10 mouse cellular contexts compared by ENCODE assay signal in the genomic region with DNA sequence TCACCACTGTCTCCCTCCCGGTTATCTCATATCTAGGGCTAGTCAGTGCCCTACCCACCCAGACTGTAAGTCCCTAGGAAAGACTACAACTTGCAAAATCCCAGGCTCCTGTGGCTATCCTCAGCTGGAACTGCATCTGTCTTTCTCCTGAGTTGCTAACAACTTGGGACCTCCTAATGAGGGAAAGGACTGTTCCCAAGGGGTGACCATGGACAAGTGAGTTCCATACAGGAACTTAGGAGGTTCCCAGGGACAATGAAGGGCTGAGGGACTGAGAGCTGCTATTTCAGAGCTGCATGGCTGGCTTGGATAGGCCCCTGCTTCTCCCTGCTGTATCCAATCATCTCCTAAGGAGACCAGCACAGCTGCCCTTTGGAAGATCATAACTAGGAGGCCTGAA. TPM values are rescaled to one million over a fixed set of nuclear protein-coding genes. Genes with fewer than 3 reads are reported as not detected.
DNase-seq lines count a peak whose midpoint lies in the region; ATAC-seq and TF ChIP-seq lines count a peak whose summit lies in the region.
"Had no signal": no experiment of that assay in that cellular context is flagged by ENCODE, and none has a peak within 500 bp of the region (broad histone marks: within the 10 kb centered on the region; RNA-seq: fewer than 3 reads in every experiment).

No protein-coding gene starts in this region.

- 22% methylated on average over 1 of the region's 1 CpGs for WGBS in heart, adult 2 months
- 8% methylated on average over 1 of the region's 1 CpGs for WGBS in midbrain, embryonic 13.5 days
- WGBS in midbrain, embryonic 10.5 days: 19% methylated on average over 1 of the region's 1 CpGs
- WGBS in intestine, embryonic 15.5 days: 34% methylated on average over 1 of the region's 1 CpGs
- 24% methylated on average over 1 of the region's 1 CpGs for WGBS in stomach, embryonic 15.5 days

- no peak for TF ChIP-seq EP300 in heart, adult 2 months (IDR thresholded peaks at IDR 0.05; ENCODE audit: insufficient read depth, low read depth, low read length)

- no peak for TF ChIP-seq CTCF in heart, adult 2 months (IDR thresholded peaks at IDR 0.05)

- DNase-seq in heart, adult 2 months: no peak
- no peak for DNase-seq in heart, postnatal 14 days
- DNase-seq in midbrain, embryonic 10.5 days (ENCODE audit: low spot score): no peak
- no peak for DNase-seq in gastrocnemius, postnatal 4 days (ENCODE audit: low spot score in 2 of 2)
- DNase-seq: right cerebral cortex, postnatal 14 days had no signal

- peak overlapping the region; percentile 86 for H3K4me2 ChIP-seq in midbrain, embryonic 13.5 days (replicated peaks)
- peak overlapping the region; percentile 17; the same call in 1 of the 2 replicates for H3K4me2 ChIP-seq in intestine, embryonic 15.5 days (replicated peaks)
- peak overlapping the region; percentile 14; the same call in 1 of the 2 replicates for H3K4me2 ChIP-seq in stomach, embryonic 15.5 days

- H3K9me3 ChIP-seq in midbrain, embryonic 13.5 days: no peaks in the 10 kb centered on the region
- H3K9me3 ChIP-seq in midbrain, embryonic 10.5 days (replicated peaks): no peaks in the 10 kb centered on the region
- no peaks in the 10 kb centered on the region for H3K9me3 ChIP-seq in intestine, embryonic 15.5 days
- H3K9me3 ChIP-seq in stomach, embryonic 15.5 days: no peaks in the 10 kb centered on the region

- intact Hi-C loops in heart, adult 2 months (cut with DNase I): no loop called here
- intact Hi-C loops in heart, postnatal 14 days (cut with DNase I): no loop called here

- peaks cover 6% of the 10 kb centered on the region for H3K36me3 ChIP-seq in heart, adult 2 months (ENCODE audit: control insufficient read depth, insufficient read depth, low read length)
- peaks cover 12% of the 10 kb centered on the region; the same call in 1 of the 2 replicates for H3K36me3 ChIP-seq in midbrain, embryonic 13.5 days
- no peaks in the 10 kb centered on the region for H3K36me3 ChIP-seq in midbrain, embryonic 10.5 days
- H3K36me3 ChIP-seq in intestine, embryonic 15.5 days: no peaks in the 10 kb centered on the region
- no peaks in the 10 kb centered on the region for H3K36me3 ChIP-seq in stomach, embryonic 15.5 days

- no peak for ATAC-seq in midbrain, embryonic 13.5 days
- ATAC-seq in intestine, embryonic 15.5 days: no peak
- no peak for ATAC-seq in stomach, embryonic 15.5 days (ENCODE audit: insufficient read depth, low FRiP score, low read depth)
- no peak for ATAC-seq in megakaryocyte progenitor cell, adult 5-6 weeks (replicated peaks; ENCODE audit: poor library complexity)

- no peak overlapping the region for H3K9ac ChIP-seq in heart, adult 2 months (ENCODE audit: low read depth, low read length)
- H3K9ac ChIP-seq in midbrain, embryonic 13.5 days (replicated peaks): peak overlapping the region; percentile 56
- H3K9ac ChIP-seq in intestine, embryonic 15.5 days: no peak overlapping the region
- no peak overlapping the region for H3K9ac ChIP-seq in stomach, embryonic 15.5 days

- H3K27me3 ChIP-seq in heart, adult 2 months (ENCODE audit: control insufficient read depth, insufficient read depth, low read length): no peaks in the 10 kb centered on the region
- peaks cover 28% of the 10 kb centered on the region for H3K27me3 ChIP-seq in midbrain, embryonic 13.5 days
- H3K27me3 ChIP-seq in midbrain, embryonic 10.5 days (ENCODE audit: low read depth, poor library complexity, severe bottlenecking): peaks cover 64% of the 10 kb centered on the region
- no peaks in the 10 kb centered on the region for H3K27me3 ChIP-seq in intestine, embryonic 15.5 days (replicated peaks)
- no peaks in the 10 kb centered on the region for H3K27me3 ChIP-seq in stomach, embryonic 15.5 days (replicated peaks)
- H3K27me3 ChIP-seq: CH12.LX had no signal

- no peak overlapping the region for H3K4me3 ChIP-seq in heart, adult 2 months
- peak overlapping the region; percentile 16; the same call in 1 of the 2 replicates for H3K4me3 ChIP-seq in midbrain, embryonic 13.5 days (replicated peaks)
- no peak overlapping the region for H3K4me3 ChIP-seq in midbrain, embryonic 10.5 days
- H3K4me3 ChIP-seq in intestine, embryonic 15.5 days (replicated peaks): no peak overlapping the region
- no peak overlapping the region for H3K4me3 ChIP-seq in stomach, embryonic 15.5 days (replicated peaks)

- H3K27ac ChIP-seq in heart, adult 2 months: peak overlapping the region; percentile 45
- H3K27ac ChIP-seq in midbrain, embryonic 13.5 days: no peak overlapping the region
- no peak overlapping the region for H3K27ac ChIP-seq in midbrain, embryonic 10.5 days (replicated peaks)
- 0 out of 2 replicates have a peak overlapping the region, but pooled peaks have one; percentile 46 for H3K27ac ChIP-seq in intestine, embryonic 15.5 days
- H3K27ac ChIP-seq in stomach, embryonic 15.5 days: no peak overlapping the region

- H3K4me1 ChIP-seq in heart, adult 2 months (ENCODE audit: control insufficient read depth, insufficient read depth, low read length): peaks cover 9% of the 10 kb centered on the region
- H3K4me1 ChIP-seq in midbrain, embryonic 13.5 days (replicated peaks): peaks cover 32% of the 10 kb centered on the region
- H3K4me1 ChIP-seq in midbrain, embryonic 10.5 days: peaks cover 32% of the 10 kb centered on the region
- peaks cover 9% of the 10 kb centered on the region; the same call in 1 of the 2 replicates for H3K4me1 ChIP-seq in intestine, embryonic 15.5 days (replicated peaks)
- H3K4me1 ChIP-seq in stomach, embryonic 15.5 days: peaks cover 14% of the 10 kb centered on the region; the same call in 1 of the 2 replicates

- H3K79me2 ChIP-seq in heart, adult 2 months (replicated peaks; ENCODE audit: control insufficient read depth, insufficient read depth, low read length): no peaks in the 10 kb centered on the region

- no peak for TF ChIP-seq POLR2A in heart, adult 2 months (IDR thresholded peaks at IDR 0.05; ENCODE audit: insufficient read depth, low read depth, low read length)

RNA-seq across cellular contexts. Expression of a gene that starts 1.8 kb away (rescaled TPM):
- total RNA-seq in heart, adult 2 months (2021): 100 to 1,000 TPM in 1 of 2 experiments, 10 to 100 TPM in 1; 96.6 to 105 TPM
- polyA plus RNA-seq in heart, adult 2 months (2012; rRNA removed): 51.2 and 64.1 TPM in 2 replicates
- total RNA-seq in heart, postnatal 14 days (2021): 10 to 100 TPM; 91.8 to 93.1 TPM
- polyA plus RNA-seq in midbrain, embryonic 13.5 days (2015; fragmentation: Nextera tagmentation; extraction: Ambion mirVana): 84.2 and 91.1 TPM in 2 replicates
- polyA plus RNA-seq in midbrain, embryonic 10.5 days (2016; fragmentation: Nextera tagmentation; extraction: Ambion mirVana): 18.7 and 24.3 TPM in 2 replicates
- polyA plus RNA-seq in intestine, embryonic 15.5 days (2015; fragmentation: Nextera tagmentation; extraction: Ambion mirVana): 76.9 and 78.6 TPM in 2 replicates
- 62.5 and 82.6 TPM in 2 replicates for polyA plus RNA-seq in stomach, embryonic 15.5 days (2015; fragmentation: Nextera tagmentation; extraction: Ambion mirVana)
- total RNA-seq in gastrocnemius, postnatal 4 days (2021): 10 to 100 TPM; 69.2 to 72.3 TPM
- 4.2 and 6.1 TPM in 2 replicates for total RNA-seq in megakaryocyte progenitor cell, adult 5-6 weeks (2015)
- 11.0 and 13.1 TPM in 2 replicates for total RNA-seq in megakaryocyte progenitor cell, adult 5-6 weeks (2017)

RNA-seq across cellular contexts. Expression of a gene that starts 12.3 kb away (rescaled TPM):
- 10 to 100 TPM; 20.4 to 21.4 TPM for total RNA-seq in heart, adult 2 months (2021)
- polyA plus RNA-seq in heart, adult 2 months (2012; rRNA removed): 9.2 and 17.2 TPM in 2 replicates
- 10 to 100 TPM; 29.7 to 31.4 TPM for total RNA-seq in heart, postnatal 14 days (2021)
- polyA plus RNA-seq in midbrain, embryonic 13.5 days (2015; fragmentation: Nextera tagmentation; extraction: Ambion mirVana): 74.9 and 79.7 TPM in 2 replicates
- 88.4 and 89.7 TPM in 2 replicates for polyA plus RNA-seq in midbrain, embryonic 10.5 days (2016; fragmentation: Nextera tagmentation; extraction: Ambion mirVana)
- 67.5 and 68.5 TPM in 2 replicates for polyA plus RNA-seq in intestine, embryonic 15.5 days (2015; fragmentation: Nextera tagmentation; extraction: Ambion mirVana)
- polyA plus RNA-seq in stomach, embryonic 15.5 days (2015; fragmentation: Nextera tagmentation; extraction: Ambion mirVana): 69.9 and 75.3 TPM in 2 replicates
- 10 to 100 TPM; 34.9 to 41.0 TPM for total RNA-seq in gastrocnemius, postnatal 4 days (2021)
- 40.8 and 43.9 TPM in 2 replicates for total RNA-seq in megakaryocyte progenitor cell, adult 5-6 weeks (2015)
- 37.4 and 38.6 TPM in 2 replicates for total RNA-seq in megakaryocyte progenitor cell, adult 5-6 weeks (2017)

RNA-seq across cellular contexts. Expression of a gene that starts 19.3 kb away (rescaled TPM):
- total RNA-seq in heart, adult 2 months (2021): 100 to 1,000 TPM; 169 to 189 TPM
- polyA plus RNA-seq in heart, adult 2 months (2012; rRNA removed): 189 and 270 TPM in 2 replicates
- 100 to 1,000 TPM; 216 to 231 TPM for total RNA-seq in heart, postnatal 14 days (2021)
- 212 and 224 TPM in 2 replicates for polyA plus RNA-seq in midbrain, embryonic 13.5 days (2015; fragmentation: Nextera tagmentation; extraction: Ambion mirVana)
- 155 and 156 TPM in 2 replicates for polyA plus RNA-seq in midbrain, embryonic 10.5 days (2016; fragmentation: Nextera tagmentation; extraction: Ambion mirVana)
- 233 and 239 TPM in 2 replicates for polyA plus RNA-seq in intestine, embryonic 15.5 days (2015; fragmentation: Nextera tagmentation; extraction: Ambion mirVana)
- polyA plus RNA-seq in stomach, embryonic 15.5 days (2015; fragmentation: Nextera tagmentation; extraction: Ambion mirVana): 193 and 207 TPM in 2 replicates
- 100 to 1,000 TPM in 1 of 2 experiments, 10 to 100 TPM in 1; 96.9 to 105 TPM for total RNA-seq in gastrocnemius, postnatal 4 days (2021)
- 101 and 120 TPM in 2 replicates for total RNA-seq in megakaryocyte progenitor cell, adult 5-6 weeks (2015)
- 51.6 and 87.6 TPM in 2 replicates for total RNA-seq in megakaryocyte progenitor cell, adult 5-6 weeks (2017)

RNA-seq across cellular contexts. Expression of a gene that starts 19.4 kb away (rescaled TPM):
- total RNA-seq in heart, adult 2 months (2021): 10 to 100 TPM; 16.5 to 17.1 TPM
- 5.9 and 10.0 TPM in 2 replicates for polyA plus RNA-seq in heart, adult 2 months (2012; rRNA removed)
- total RNA-seq in heart, postnatal 14 days (2021): 10 to 100 TPM; 14.7 to 15.1 TPM
- polyA plus RNA-seq in midbrain, embryonic 13.5 days (2015; fragmentation: Nextera tagmentation; extraction: Ambion mirVana): 51.2 and 53.2 TPM in 2 replicates
- polyA plus RNA-seq in midbrain, embryonic 10.5 days (2016; fragmentation: Nextera tagmentation; extraction: Ambion mirVana): 89.7 and 105 TPM in 2 replicates
- 86.1 and 93.9 TPM in 2 replicates for polyA plus RNA-seq in intestine, embryonic 15.5 days (2015; fragmentation: Nextera tagmentation; extraction: Ambion mirVana)
- 85.9 and 88.2 TPM in 2 replicates for polyA plus RNA-seq in stomach, embryonic 15.5 days (2015; fragmentation: Nextera tagmentation; extraction: Ambion mirVana)
- 10 to 100 TPM; 25.6 to 30.0 TPM for total RNA-seq in gastrocnemius, postnatal 4 days (2021)
- total RNA-seq in megakaryocyte progenitor cell, adult 5-6 weeks (2015): 54.2 and 59.3 TPM in 2 replicates
- total RNA-seq in megakaryocyte progenitor cell, adult 5-6 weeks (2017): 69.7 and 104 TPM in 2 replicates

RNA-seq across cellular contexts. Expression of a gene that starts 34.5 kb away (rescaled TPM):
- 1 to 10 TPM; 6.2 to 6.8 TPM for total RNA-seq in heart, adult 2 months (2021)
- polyA plus RNA-seq in heart, adult 2 months (2012; rRNA removed): 8.9 and 11.8 TPM in 2 replicates
- 1 to 10 TPM; 8.1 to 8.4 TPM for total RNA-seq in heart, postnatal 14 days (2021)
- 76.0 and 84.9 TPM in 2 replicates for polyA plus RNA-seq in midbrain, embryonic 13.5 days (2015; fragmentation: Nextera tagmentation; extraction: Ambion mirVana)
- polyA plus RNA-seq in midbrain, embryonic 10.5 days (2016; fragmentation: Nextera tagmentation; extraction: Ambion mirVana): 28.6 and 29.7 TPM in 2 replicates
- polyA plus RNA-seq in intestine, embryonic 15.5 days (2015; fragmentation: Nextera tagmentation; extraction: Ambion mirVana): 21.7 and 25.2 TPM in 2 replicates
- polyA plus RNA-seq in stomach, embryonic 15.5 days (2015; fragmentation: Nextera tagmentation; extraction: Ambion mirVana): 25.9 and 26.3 TPM in 2 replicates
- total RNA-seq in gastrocnemius, postnatal 4 days (2021): 1 to 10 TPM; 9.8 TPM
- total RNA-seq in megakaryocyte progenitor cell, adult 5-6 weeks (2015): 9.7 and 15.7 TPM in 2 replicates
- 9.5 and 14.0 TPM in 2 replicates for total RNA-seq in megakaryocyte progenitor cell, adult 5-6 weeks (2017)

Comparison
In these comparisons a context has a peak if more than half of its experiments do, and no peak if none do; other contexts are left out.
1. H3K27ac ChIP-seq: peak in heart, adult 2 months (single experiment) and intestine, embryonic 15.5 days (single experiment); none in midbrain, embryonic 13.5 days (single experiment), midbrain, embryonic 10.5 days (single experiment) and stomach, embryonic 15.5 days (single experiment).
2. H3K4me2 ChIP-seq: peak in every context shown above with its lines; median percentile 86 in midbrain, embryonic 13.5 days; 17 in intestine, embryonic 15.5 days; 14 in stomach, embryonic 15.5 days.